Mouse (Mus musculus): ENCODE measurements around the gene Asb13. TPM values are rescaled to one million over a fixed set of nuclear protein-coding genes. Genes with fewer than 3 reads are reported as not detected.

The Asb13 gene
- polyA plus RNA-seq, 1 experiment from 2014 or later: 3.4 TPM

DNA sequence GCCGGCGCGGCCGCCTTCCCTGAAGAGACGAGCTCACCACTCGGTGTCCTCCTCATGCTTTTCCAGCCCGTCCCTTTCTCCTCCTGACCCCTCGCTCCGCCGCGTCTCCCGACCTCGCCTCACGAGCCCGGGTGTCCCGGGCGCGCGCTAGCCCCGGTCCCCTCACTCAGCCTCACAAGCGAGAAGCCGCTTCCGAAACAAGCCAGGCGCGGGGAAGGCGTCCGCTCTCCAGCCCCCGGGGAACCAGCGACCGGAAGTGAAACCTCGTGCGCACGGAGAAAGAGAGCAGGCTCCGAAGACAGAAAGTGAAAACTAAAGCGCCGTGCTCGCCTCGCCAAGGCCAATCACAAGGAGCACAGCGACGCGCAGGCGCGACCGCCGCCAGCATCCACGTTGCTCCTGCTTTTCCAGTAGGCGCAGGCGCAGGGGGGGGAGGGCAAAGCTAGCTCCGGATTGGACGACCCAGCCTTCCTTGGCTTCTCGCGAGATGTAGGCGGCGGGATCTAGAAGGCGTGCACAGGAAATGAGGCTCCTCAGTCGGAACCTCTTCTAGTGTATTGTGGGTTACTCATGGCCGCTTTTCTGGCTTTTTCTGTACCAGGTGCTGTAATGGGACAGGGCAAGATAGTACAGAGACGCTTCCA lies 22.9 kb upstream of the Asb13 start, which contains the start of gene Fam208b:
Gene Fam208b (minus strand): TSS at position 314 of the 644 bp plus-strand sequence.
- ATAC-seq: peak; percentile 100
- WGBS: under 1% methylated on average over 58 of the region's 58 CpGs
- Histone ChIP-seq H3K36me3 (ENCODE audit: control insufficient read depth, insufficient read depth) (no peaks in the 10 kb centered on the region), H3K4me3 (ENCODE audit: low read depth, low read length) (peak within 1 kb of the TSS; percentile 97), H3K4me2 (replicated peaks; ENCODE audit: low read depth) (peak within 1 kb of the TSS; percentile 95), H3K27me3 (replicated peaks; ENCODE audit: control insufficient read depth, insufficient read depth, low read length) (no peaks in the 10 kb centered on the region), H3K9me3 (ENCODE audit: control insufficient read depth) (no peaks in the 10 kb centered on the region), H3K9ac (ENCODE audit: low read depth, low read length) (peak within 1 kb of the TSS; percentile 77), H3K27ac (ENCODE audit: low read depth, low read length) (peak within 1 kb of the TSS; percentile 93), H3K4me1 (replicated peaks; ENCODE audit: control insufficient read depth, insufficient read depth, low read length) (no peaks in the 10 kb centered on the region)
- TF ChIP-seq CTCF (IDR thresholded peaks at IDR 0.05; ENCODE audit: low read depth): no peak

DNA sequence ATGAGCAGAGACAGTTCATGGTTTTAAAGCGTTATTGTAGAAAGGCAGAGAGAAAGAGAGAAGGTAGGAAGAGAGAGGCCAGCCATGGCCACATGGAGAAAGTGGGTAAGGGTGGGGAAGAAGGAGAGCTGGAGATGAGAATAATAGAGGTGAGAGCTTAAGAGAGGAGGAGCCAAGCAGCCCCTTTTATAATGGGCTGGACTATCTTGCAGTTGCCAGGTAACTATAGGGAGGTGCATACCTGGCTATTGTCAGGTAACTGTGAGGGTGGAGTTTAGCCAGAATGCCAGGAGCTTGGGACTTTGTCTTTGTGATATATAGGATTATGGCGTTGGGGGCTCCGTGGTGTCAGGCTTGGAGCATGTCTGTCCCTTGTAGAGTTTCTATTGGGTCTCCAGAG lies 6.7 kb upstream of the Asb13 start:
- ATAC-seq: no peak
- WGBS: 43% methylated on average over 3 of the region's 3 CpGs
- H3K27me3 ChIP-seq (replicated peaks; ENCODE audit: control insufficient read depth, insufficient read depth, low read length): no peaks in the 10 kb centered on the region

GRCm38 (mm10) chr13:3628102-3628501 lies 5.7 kb upstream of the Asb13 start:
- no peaks in the 10 kb centered on the region for H3K4me1 ChIP-seq (replicated peaks; ENCODE audit: control insufficient read depth, insufficient read depth, low read length)
- no peak overlapping the region for H3K4me3 ChIP-seq (ENCODE audit: low read depth, low read length)
- H3K9ac ChIP-seq (ENCODE audit: low read depth, low read length): no peak overlapping the region
- H3K27ac ChIP-seq (ENCODE audit: low read depth, low read length): no peak overlapping the region
- H3K4me2 ChIP-seq (replicated peaks; ENCODE audit: low read depth): no peak overlapping the region
- no peaks in the 10 kb centered on the region for H3K9me3 ChIP-seq (ENCODE audit: control insufficient read depth)
- no peak for TF ChIP-seq CTCF (IDR thresholded peaks at IDR 0.05; ENCODE audit: low read depth)
- ATAC-seq: peak; percentile 83
- no peaks in the 10 kb centered on the region for H3K27me3 ChIP-seq (replicated peaks; ENCODE audit: control insufficient read depth, insufficient read depth, low read length)
- H3K36me3 ChIP-seq (ENCODE audit: control insufficient read depth, insufficient read depth): no peaks in the 10 kb centered on the region
- WGBS: 3% methylated on average over 3 of the region's 3 CpGs

More for the DNA sequence above, 6.7 kb upstream of the Asb13 start:
- no peak for TF ChIP-seq CTCF (IDR thresholded peaks at IDR 0.05; ENCODE audit: low read depth)
- Histone ChIP-seq H3K9me3 (ENCODE audit: control insufficient read depth) (no peaks in the 10 kb centered on the region), H3K27ac (ENCODE audit: low read depth, low read length) (no peak overlapping the region), H3K9ac (ENCODE audit: low read depth, low read length) (no peak overlapping the region), H3K36me3 (ENCODE audit: control insufficient read depth, insufficient read depth) (no peaks in the 10 kb centered on the region), H3K4me2 (replicated peaks; ENCODE audit: low read depth) (no peak overlapping the region), H3K4me3 (ENCODE audit: low read depth, low read length) (no peak overlapping the region), H3K4me1 (replicated peaks; ENCODE audit: control insufficient read depth, insufficient read depth, low read length) (no peaks in the 10 kb centered on the region)

DNA sequence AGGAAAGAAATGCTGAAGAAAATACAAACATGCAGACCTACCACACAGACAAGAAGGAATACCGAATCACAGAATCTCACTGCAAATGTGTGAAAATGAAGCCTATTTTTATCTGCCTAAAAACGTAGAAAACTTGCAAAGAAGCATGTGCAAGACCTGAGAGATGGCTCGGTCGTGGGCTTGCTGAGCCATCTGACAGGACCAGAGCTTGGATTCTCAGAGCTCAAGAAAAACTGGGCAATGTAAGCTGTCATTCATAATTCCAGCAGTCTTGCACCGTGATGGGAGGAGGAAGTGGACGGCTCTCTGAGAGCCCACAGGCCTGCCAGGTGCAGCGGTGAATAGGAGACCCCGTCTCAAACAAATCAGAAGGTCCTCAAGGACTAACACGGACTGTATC lies 1.3 kb upstream of the Asb13 start:
- WGBS: 86% methylated on average over 9 of the region's 9 CpGs
- no peaks in the 10 kb centered on the region for H3K9me3 ChIP-seq (ENCODE audit: control insufficient read depth)
- H3K9ac ChIP-seq (ENCODE audit: low read depth, low read length): no peak overlapping the region
- no peak overlapping the region for H3K27ac ChIP-seq (ENCODE audit: low read depth, low read length)
- H3K4me3 ChIP-seq (ENCODE audit: low read depth, low read length): no peak overlapping the region
- no peak for ATAC-seq
- TF ChIP-seq CTCF (IDR thresholded peaks at IDR 0.05; ENCODE audit: low read depth): no peak
- no peaks in the 10 kb centered on the region for H3K4me1 ChIP-seq (replicated peaks; ENCODE audit: control insufficient read depth, insufficient read depth, low read length)
- H3K4me2 ChIP-seq (replicated peaks; ENCODE audit: low read depth): no peak overlapping the region
- H3K27me3 ChIP-seq (replicated peaks; ENCODE audit: control insufficient read depth, insufficient read depth, low read length): no peaks in the 10 kb centered on the region
- no peaks in the 10 kb centered on the region for H3K36me3 ChIP-seq (ENCODE audit: control insufficient read depth, insufficient read depth)

DNA sequence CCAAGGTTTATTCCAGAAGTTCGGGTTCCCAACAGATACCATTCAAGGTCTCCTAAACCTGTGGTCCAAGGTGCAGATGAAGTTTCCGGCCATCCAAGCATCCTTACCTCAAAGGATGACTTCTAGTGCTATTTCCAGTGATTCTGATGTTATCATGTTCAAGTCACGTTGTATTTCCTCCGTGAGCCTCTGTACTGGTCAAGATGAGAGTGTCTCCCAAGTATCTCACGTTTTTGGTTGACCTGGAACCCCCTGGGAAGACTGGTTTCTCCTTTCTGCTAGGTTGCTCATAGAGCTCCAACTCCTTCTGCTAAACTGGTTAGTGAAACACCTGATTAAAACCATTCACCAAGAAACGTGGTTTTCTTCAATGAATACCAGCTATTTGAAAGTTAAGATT lies 701 bp upstream of the Asb13 start:
- no peaks in the 10 kb centered on the region for H3K27me3 ChIP-seq (replicated peaks; ENCODE audit: control insufficient read depth, insufficient read depth, low read length)
- no peaks in the 10 kb centered on the region for H3K36me3 ChIP-seq (ENCODE audit: control insufficient read depth, insufficient read depth)
- H3K9me3 ChIP-seq (ENCODE audit: control insufficient read depth): no peaks in the 10 kb centered on the region
- ATAC-seq: no peak
- H3K4me3 ChIP-seq (ENCODE audit: low read depth, low read length): no peak overlapping the region
- H3K27ac ChIP-seq (ENCODE audit: low read depth, low read length): no peak overlapping the region
- H3K4me2 ChIP-seq (replicated peaks; ENCODE audit: low read depth): peak overlapping the region; percentile 92; the same call in 1 of the 2 replicates
- no peaks in the 10 kb centered on the region for H3K4me1 ChIP-seq (replicated peaks; ENCODE audit: control insufficient read depth, insufficient read depth, low read length)
- H3K9ac ChIP-seq (ENCODE audit: low read depth, low read length): no peak overlapping the region
- 41% methylated on average over 6 of the region's 6 CpGs for WGBS
- TF ChIP-seq CTCF (IDR thresholded peaks at IDR 0.05; ENCODE audit: low read depth): no peak

DNA sequence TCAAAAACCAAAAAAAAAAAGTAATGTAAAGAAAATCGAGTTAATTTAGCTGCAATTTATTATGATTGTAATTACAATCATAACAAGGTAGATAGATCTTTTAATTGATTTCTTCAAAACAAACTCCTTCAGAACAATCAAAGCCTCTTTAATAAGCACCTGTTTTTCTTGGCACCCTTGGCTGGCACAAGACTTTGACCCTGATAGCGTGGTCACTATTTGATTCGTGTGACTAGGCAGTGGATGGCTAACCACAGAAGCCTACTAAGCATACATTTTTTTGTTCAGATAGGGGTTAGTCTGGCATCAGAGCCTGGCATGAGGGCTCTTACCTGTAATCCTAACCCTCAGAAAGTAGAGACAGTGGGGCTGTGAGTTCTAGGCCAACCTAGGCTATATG lies 1.2 kb downstream of the Asb13 start:
- H3K4me3 ChIP-seq (ENCODE audit: low read depth, low read length): no peak overlapping the region
- H3K36me3 ChIP-seq (ENCODE audit: control insufficient read depth, insufficient read depth): no peaks in the 10 kb centered on the region
- H3K4me1 ChIP-seq (replicated peaks; ENCODE audit: control insufficient read depth, insufficient read depth, low read length): no peaks in the 10 kb centered on the region
- 82% methylated on average over 3 of the region's 3 CpGs for WGBS
- no peak for ATAC-seq
- no peak overlapping the region for H3K4me2 ChIP-seq (replicated peaks; ENCODE audit: low read depth)
- no peak overlapping the region for H3K27ac ChIP-seq (ENCODE audit: low read depth, low read length)
- TF ChIP-seq CTCF (IDR thresholded peaks at IDR 0.05; ENCODE audit: low read depth): no peak
- H3K27me3 ChIP-seq (replicated peaks; ENCODE audit: control insufficient read depth, insufficient read depth, low read length): no peaks in the 10 kb centered on the region
- H3K9ac ChIP-seq (ENCODE audit: low read depth, low read length): no peak overlapping the region
- H3K9me3 ChIP-seq (ENCODE audit: control insufficient read depth): no peaks in the 10 kb centered on the region
